10 mouse cellular contexts compared by ENCODE assay signal in genomic region chr4:152296371-152296770, GRCm38 (mm10). TPM values are rescaled to one million over a fixed set of nuclear protein-coding genes. Genes with fewer than 3 reads are reported as not detected.
A peak's percentile ranks its signal among the peaks of the same experiment; 100 is the strongest.
DNase-seq lines count a peak whose midpoint lies in the region; ATAC-seq and TF ChIP-seq lines count a peak whose summit lies in the region.
"Had no signal": no experiment of that assay in that cellular context is flagged by ENCODE, and none has a peak within 500 bp of the region (broad histone marks: within the 10 kb centered on the region; RNA-seq: fewer than 3 reads in every experiment).

No protein-coding gene starts in this region.

- H3K4me1 ChIP-seq in heart, postnatal 0 days (ENCODE audit: control insufficient read depth, insufficient read depth) = peaks cover 10% of the 10 kb centered on the region; the same call in 1 of the 2 replicates
- peaks cover 37% of the 10 kb centered on the region for H3K4me1 ChIP-seq in G1E (ENCODE audit: insufficient read depth, low read depth, low read length)
- 0 out of 2 replicates have a peak, but pooled peaks cover 8% of the 10 kb centered on the region for H3K4me1 ChIP-seq in forebrain, postnatal 0 days (ENCODE audit: insufficient read depth)
- peaks cover 22% of the 10 kb centered on the region for H3K4me1 ChIP-seq in liver, postnatal 0 days (ENCODE audit: insufficient read depth)

- DNase-seq in heart, postnatal 0 days (ENCODE audit: low spot score) = no peak
- DNase-seq in heart, postnatal 14 days = no peak
- no peak for DNase-seq in G1E (ENCODE audit: low spot score)
- no peak for DNase-seq in forebrain, postnatal 0 days
- no peak for DNase-seq in liver, postnatal 0 days
- no peak for DNase-seq in urinary bladder, adult 2 months (ENCODE audit: low spot score)
- no peak for DNase-seq in spleen, postnatal 4 days (ENCODE audit: low spot score in 2 of 2)

- peaks cover 21% of the 10 kb centered on the region for H3K27me3 ChIP-seq in heart, postnatal 0 days (ENCODE audit: control insufficient read depth, insufficient read depth, low read length)
- peaks cover 2% of the 10 kb centered on the region; the same call in 1 of the 2 replicates for H3K27me3 ChIP-seq in G1E (ENCODE audit: insufficient read depth, low read length)
- H3K27me3 ChIP-seq in forebrain, postnatal 0 days (ENCODE audit: insufficient read depth, low read length) = peaks cover 37% of the 10 kb centered on the region
- peaks cover 21% of the 10 kb centered on the region for H3K27me3 ChIP-seq in liver, postnatal 0 days (ENCODE audit: insufficient read depth, low read length)
- H3K27me3 ChIP-seq: Patski had no signal

- peak overlapping the region; percentile 63 for H3K4me2 ChIP-seq in heart, postnatal 0 days (ENCODE audit: low read depth, low read length)
- peak overlapping the region; percentile 78 for H3K4me2 ChIP-seq in forebrain, postnatal 0 days (ENCODE audit: low read depth)
- peak overlapping the region; percentile 97 for H3K4me2 ChIP-seq in liver, postnatal 0 days (ENCODE audit: low read depth, low read length)

- intact Hi-C loops in heart, postnatal 14 days (cut with DNase I) = no loop called here

- no peak overlapping the region; the same call in 1 of the 2 replicates for H3K9ac ChIP-seq in heart, postnatal 0 days (replicated peaks; ENCODE audit: low read depth, low read length)
- peak overlapping the region; percentile 44 for H3K9ac ChIP-seq in forebrain, postnatal 0 days
- peak overlapping the region; percentile 71 for H3K9ac ChIP-seq in liver, postnatal 0 days (replicated peaks)

- TF ChIP-seq CTCF in heart, postnatal 0 days (IDR thresholded peaks at IDR 0.05; ENCODE audit: low read depth) = no peak
- TF ChIP-seq CTCF in G1E (IDR thresholded peaks at IDR 0.05; ENCODE audit: low read depth, low read length) = no peak
- TF ChIP-seq CTCF in forebrain, postnatal 0 days (IDR thresholded peaks at IDR 0.05; ENCODE audit: low read depth) = no peak
- TF ChIP-seq CTCF in liver, postnatal 0 days (IDR thresholded peaks at IDR 0.05; ENCODE audit: low read depth) = no peak

- H3K27ac ChIP-seq in heart, postnatal 0 days (ENCODE audit: low read depth) = peak overlapping the region; percentile 69
- no peak overlapping the region for H3K27ac ChIP-seq in forebrain, postnatal 0 days (ENCODE audit: low read depth, low read length)
- peak overlapping the region; percentile 88 for H3K27ac ChIP-seq in liver, postnatal 0 days (ENCODE audit: low read depth)

- peaks cover 16% of the 10 kb centered on the region; the same call in 1 of the 2 replicates for H3K36me3 ChIP-seq in heart, postnatal 0 days (replicated peaks; ENCODE audit: control insufficient read depth, insufficient read depth, low read length)
- H3K36me3 ChIP-seq in G1E (replicated peaks) = peaks cover 29% of the 10 kb centered on the region
- H3K36me3 ChIP-seq in forebrain, postnatal 0 days (ENCODE audit: insufficient read depth) = peaks cover 17% of the 10 kb centered on the region
- peaks cover 18% of the 10 kb centered on the region; the same call in 1 of the 2 replicates for H3K36me3 ChIP-seq in liver, postnatal 0 days (replicated peaks; ENCODE audit: insufficient read depth, low read length)

- no peak for ATAC-seq in heart, postnatal 0 days (ENCODE audit: insufficient read depth, low read depth)
- no peak for ATAC-seq in G1E (ENCODE audit: extremely low read depth, insufficient number of reproducible peaks, low FRiP score, poor library complexity, severe bottlenecking)
- no peak for ATAC-seq in forebrain, postnatal 0 days
- ATAC-seq in liver, postnatal 0 days = no peak
- ATAC-seq in granulocyte monocyte progenitor cell, adult 5-6 weeks (replicated peaks; ENCODE audit: poor library complexity, severe bottlenecking) = no peak

- 8% methylated on average over 8 of the region's 8 CpGs for WGBS in heart, postnatal 0 days
- 16% methylated on average over 8 of the region's 8 CpGs for WGBS in forebrain, postnatal 0 days
- 7% methylated on average over 8 of the region's 8 CpGs for WGBS in liver, postnatal 0 days (ENCODE audit: insufficient replicate concordance)

- H3K9me3 ChIP-seq in heart, postnatal 0 days (replicated peaks; ENCODE audit: control insufficient read depth, low read length) = no peaks in the 10 kb centered on the region
- H3K9me3 ChIP-seq in G1E (replicated peaks) = no peaks in the 10 kb centered on the region
- no peaks in the 10 kb centered on the region for H3K9me3 ChIP-seq in forebrain, postnatal 0 days (ENCODE audit: low read length)
- no peaks in the 10 kb centered on the region for H3K9me3 ChIP-seq in liver, postnatal 0 days (ENCODE audit: low read length)

- peak overlapping the region; percentile 88 for H3K4me3 ChIP-seq in heart, postnatal 0 days (ENCODE audit: low read depth, low read length)
- peak overlapping the region; percentile 96 for H3K4me3 ChIP-seq in G1E (ENCODE audit: low read depth, low read length)
- peak overlapping the region; percentile 97 for H3K4me3 ChIP-seq in forebrain, postnatal 0 days (ENCODE audit: low read depth, low read length)
- peak overlapping the region; percentile 97 for H3K4me3 ChIP-seq in liver, postnatal 0 days (ENCODE audit: low read depth, low read length)

- no peak for TF ChIP-seq EP300 in heart, postnatal 0 days (IDR thresholded peaks at IDR 0.05; ENCODE audit: low read depth)
- no peak for TF ChIP-seq EP300 in liver, postnatal 0 days (IDR thresholded peaks at IDR 0.05; ENCODE audit: low read depth)

RNA-seq across cellular contexts. Expression of gene Icmt, which starts 0.7 kb away (rescaled TPM):
- 26.1 and 38.0 TPM in 2 replicates for total RNA-seq in heart, postnatal 0 days (2014; rRNA removed; ENCODE audit: low replicate concordance)
- 12.7 and 15.0 TPM in 2 replicates for polyA plus RNA-seq in heart, postnatal 0 days (2015; fragmentation: Nextera tagmentation; extraction: Ambion mirVana)
- total RNA-seq in heart, postnatal 14 days (2021) = 10 to 100 TPM; 25.9 to 27.2 TPM
- total RNA-seq in G1E (2014; fragmentation: Nextera tagmentation) = 19.0 and 21.9 TPM in 2 replicates
- total RNA-seq in G1E (2017) = 21.5 and 24.6 TPM in 2 replicates
- polyA plus RNA-seq in G1E (2012) = 19.0 TPM in 2 replicates
- 24.4 and 28.5 TPM in 2 replicates for total RNA-seq in forebrain, postnatal 0 days (2014; rRNA removed)
- polyA plus RNA-seq in forebrain, postnatal 0 days (2015; fragmentation: Nextera tagmentation; extraction: Ambion mirVana) = 9.8 and 12.7 TPM in 2 replicates
- 5.9 and 6.9 TPM in 2 replicates for polyA plus RNA-seq in liver, postnatal 0 days (2015; fragmentation: Nextera tagmentation; extraction: Ambion mirVana)
- total RNA-seq in granulocyte monocyte progenitor cell, adult 5-6 weeks (2014; fragmentation: Nextera tagmentation) = 14.3 and 17.9 TPM in 2 replicates
- 13.0 and 13.9 TPM in 2 replicates for total RNA-seq in granulocyte monocyte progenitor cell, adult 5-6 weeks (2017)
- 25.2 and 26.2 TPM in 2 replicates for polyA plus RNA-seq in urinary bladder, adult 2 months (2012; rRNA removed)

RNA-seq across cellular contexts. Expression of gene Hes3, which starts 4.9 kb away (rescaled TPM):
- total RNA-seq in heart, postnatal 0 days (2014; rRNA removed; ENCODE audit: low replicate concordance) = not detected in 2 replicates
- polyA plus RNA-seq in heart, postnatal 0 days (2015; fragmentation: Nextera tagmentation; extraction: Ambion mirVana) = not detected in 2 replicates
- not detected for total RNA-seq in heart, postnatal 14 days (2021)
- total RNA-seq in G1E (2014; fragmentation: Nextera tagmentation) (not detected in 2 replicates), G1E (2017) (not detected in 2 replicates)
- not detected in 2 replicates for polyA plus RNA-seq in G1E (2012)
- 0.57 TPM in 1 of 2 replicates, not detected in the other for total RNA-seq in forebrain, postnatal 0 days (2014; rRNA removed)
- 0.13 TPM in 1 of 2 replicates, not detected in the other for polyA plus RNA-seq in forebrain, postnatal 0 days (2015; fragmentation: Nextera tagmentation; extraction: Ambion mirVana)
- not detected in 2 replicates for polyA plus RNA-seq in liver, postnatal 0 days (2015; fragmentation: Nextera tagmentation; extraction: Ambion mirVana)
- not detected in 2 replicates for total RNA-seq in granulocyte monocyte progenitor cell, adult 5-6 weeks (2014; fragmentation: Nextera tagmentation)
- not detected in 2 replicates for total RNA-seq in granulocyte monocyte progenitor cell, adult 5-6 weeks (2017)
- not detected in 2 replicates for polyA plus RNA-seq in urinary bladder, adult 2 months (2012; rRNA removed)
- total RNA-seq: gastrocnemius, adult 18-20 months had no signal

RNA-seq across cellular contexts. Expression of gene Gpr153, which starts 22.3 kb away (rescaled TPM):
- total RNA-seq in heart, postnatal 0 days (2014; rRNA removed; ENCODE audit: low replicate concordance) = 50.8 and 56.4 TPM in 2 replicates
- 5.0 TPM in 2 replicates for polyA plus RNA-seq in heart, postnatal 0 days (2015; fragmentation: Nextera tagmentation; extraction: Ambion mirVana)
- 10 to 100 TPM; 19.9 to 20.6 TPM for total RNA-seq in heart, postnatal 14 days (2021)
- total RNA-seq in G1E (2014; fragmentation: Nextera tagmentation) (not detected in 2 replicates), G1E (2017) (0.05 TPM in 1 of 2 replicates, not detected in the other)
- polyA plus RNA-seq in G1E (2012) = 0.03 and 0.09 TPM in 2 replicates
- 53.3 and 71.4 TPM in 2 replicates for total RNA-seq in forebrain, postnatal 0 days (2014; rRNA removed)
- polyA plus RNA-seq in forebrain, postnatal 0 days (2015; fragmentation: Nextera tagmentation; extraction: Ambion mirVana) = 8.2 and 11.4 TPM in 2 replicates
- 0.47 and 0.58 TPM in 2 replicates for polyA plus RNA-seq in liver, postnatal 0 days (2015; fragmentation: Nextera tagmentation; extraction: Ambion mirVana)
- not detected in 2 replicates for total RNA-seq in granulocyte monocyte progenitor cell, adult 5-6 weeks (2014; fragmentation: Nextera tagmentation)
- not detected in 2 replicates for total RNA-seq in granulocyte monocyte progenitor cell, adult 5-6 weeks (2017)
- polyA plus RNA-seq in urinary bladder, adult 2 months (2012; rRNA removed) = 31.3 and 39.2 TPM in 2 replicates

RNA-seq across cellular contexts. Expression of gene Rnf207, which starts 22.4 kb away (rescaled TPM):
- total RNA-seq in heart, postnatal 0 days (2014; rRNA removed; ENCODE audit: low replicate concordance) = 171 and 226 TPM in 2 replicates
- polyA plus RNA-seq in heart, postnatal 0 days (2015; fragmentation: Nextera tagmentation; extraction: Ambion mirVana) = 109 and 115 TPM in 2 replicates
- total RNA-seq in heart, postnatal 14 days (2021) = 10 to 100 TPM; 84.5 to 95.8 TPM
- total RNA-seq in G1E (2014; fragmentation: Nextera tagmentation) (not detected in 2 replicates), G1E (2017) (0.11 and 0.52 TPM in 2 replicates)
- polyA plus RNA-seq in G1E (2012) = not detected in 2 replicates
- 2.6 and 4.4 TPM in 2 replicates for total RNA-seq in forebrain, postnatal 0 days (2014; rRNA removed)
- 2.7 and 4.2 TPM in 2 replicates for polyA plus RNA-seq in forebrain, postnatal 0 days (2015; fragmentation: Nextera tagmentation; extraction: Ambion mirVana)
- 0.13 TPM in 1 of 2 replicates, not detected in the other for polyA plus RNA-seq in liver, postnatal 0 days (2015; fragmentation: Nextera tagmentation; extraction: Ambion mirVana)
- total RNA-seq in granulocyte monocyte progenitor cell, adult 5-6 weeks (2014; fragmentation: Nextera tagmentation) = not detected in 2 replicates
- total RNA-seq in granulocyte monocyte progenitor cell, adult 5-6 weeks (2017) = not detected in 2 replicates
- 28.0 and 34.9 TPM in 2 replicates for polyA plus RNA-seq in urinary bladder, adult 2 months (2012; rRNA removed)
- total RNA-seq: gastrocnemius, adult 18-20 months had no signal

RNA-seq across cellular contexts. Expression of gene Rpl22, which starts 29.2 kb away (rescaled TPM):
- 118 and 122 TPM in 2 replicates for total RNA-seq in heart, postnatal 0 days (2014; rRNA removed; ENCODE audit: low replicate concordance)
- polyA plus RNA-seq in heart, postnatal 0 days (2015; fragmentation: Nextera tagmentation; extraction: Ambion mirVana) = 224 and 235 TPM in 2 replicates
- 100 to 1,000 TPM; 223 to 252 TPM for total RNA-seq in heart, postnatal 14 days (2021)
- total RNA-seq in G1E (2014; fragmentation: Nextera tagmentation) = 543 and 552 TPM in 2 replicates
- total RNA-seq in G1E (2017) = 1,450 and 1,748 TPM in 2 replicates
- 38.3 and 54.2 TPM in 2 replicates for polyA plus RNA-seq in G1E (2012)
- total RNA-seq in forebrain, postnatal 0 days (2014; rRNA removed) = 313 and 387 TPM in 2 replicates
- polyA plus RNA-seq in forebrain, postnatal 0 days (2015; fragmentation: Nextera tagmentation; extraction: Ambion mirVana) = 176 and 212 TPM in 2 replicates
- polyA plus RNA-seq in liver, postnatal 0 days (2015; fragmentation: Nextera tagmentation; extraction: Ambion mirVana) = 207 and 213 TPM in 2 replicates
- total RNA-seq in granulocyte monocyte progenitor cell, adult 5-6 weeks (2014; fragmentation: Nextera tagmentation) = 1,942 and 1,984 TPM in 2 replicates
- total RNA-seq in granulocyte monocyte progenitor cell, adult 5-6 weeks (2017) = 2,435 and 2,975 TPM in 2 replicates
- 727 and 877 TPM in 2 replicates for polyA plus RNA-seq in urinary bladder, adult 2 months (2012; rRNA removed)

Comparison
In these comparisons a context has a peak if more than half of its experiments do, and no peak if none do; other contexts are left out.
1. RNA of gene Gpr153, which starts 22.3 kb away (total RNA-seq): 53.3 to 71.4 TPM in forebrain, postnatal 0 days, 50.8 to 56.4 TPM in heart, postnatal 0 days and 19.9 to 20.6 TPM in heart, postnatal 14 days; 0.05 TPM in G1E and not detected in granulocyte monocyte progenitor cell, adult 5-6 weeks; every median in the first group is over 10 times any median in the second.
2. Peak in every context shown above with its lines, with median percentiles within 50 percentile points of each other: H3K4me2 ChIP-seq and H3K4me3 ChIP-seq.